Mouse (Mus musculus) myocyte (in vitro differentiated cells): ENCODE measurements around the gene Iqgap2.

Experiments used
- CEBPB ChIP-seq: IDR thresholded peaks from 2 replicates; pipeline ENCODE4 v1.6.1; 2011; ENCODE audit warnings: mild to moderate bottlenecking, moderate library complexity; ENCODE audit not compliant: poor library complexity, insufficient read depth, severe bottlenecking
- E2F4 ChIP-seq: IDR thresholded peaks from one replicate; pipeline ENCODE4 v1.6.1; 2011; ENCODE audit warnings: mild to moderate bottlenecking, control low read depth, moderate library complexity; ENCODE audit not compliant: insufficient read depth
- MAX ChIP-seq: IDR thresholded peaks from one replicate; pipeline ENCODE4 v1.6.1; 2011; ENCODE audit warnings: low read depth, mild to moderate bottlenecking, control low read depth
- MYOD1 ChIP-seq, 3 experiments: IDR thresholded peaks; one replicate each; pipeline ENCODE4 v1.6.1; 2011; ENCODE audit warnings: control low read depth in 2 of 3, low read depth in 2 of 3, mild to moderate bottlenecking in 2 of 3, moderate library complexity in 1 of 3; ENCODE audit not compliant: insufficient read length in 2 of 3, control insufficient read depth in 1 of 3
- MYOG ChIP-seq, 3 experiments: IDR thresholded peaks; one replicate each; pipeline ENCODE4 v1.6.1; 2011; ENCODE audit warnings: control low read depth in 2 of 3, low read depth in 2 of 3, mild to moderate bottlenecking in 2 of 3; ENCODE audit not compliant: insufficient read length in 2 of 3, control insufficient read depth in 1 of 3, insufficient read depth in 1 of 3
- POLR2A ChIP-seq: IDR thresholded peaks from one replicate; pipeline ENCODE4 v1.6.1; 2011; ENCODE audit warnings: low read depth, mild to moderate bottlenecking, control low read depth, moderate library complexity; ENCODE audit not compliant: insufficient read length
- POLR2AphosphoS2 ChIP-seq: IDR thresholded peaks from one replicate; pipeline ENCODE4 v1.6.1; 2011; ENCODE audit warnings: low read depth, control low read depth; ENCODE audit not compliant: insufficient read length
- SRF ChIP-seq: IDR thresholded peaks from one replicate; pipeline ENCODE4 v1.6.1; 2011; ENCODE audit warnings: low read depth; ENCODE audit not compliant: control insufficient read depth, insufficient read length
- TCF12 ChIP-seq: IDR thresholded peaks from one replicate; pipeline ENCODE4 v1.6.1; 2011; ENCODE audit warnings: mild to moderate bottlenecking, control low read depth; ENCODE audit not compliant: poor library complexity, insufficient read depth, severe bottlenecking
- USF1 ChIP-seq: IDR thresholded peaks from one replicate; pipeline ENCODE4 v1.6.1; 2011; ENCODE audit warnings: low read depth, mild to moderate bottlenecking, control low read depth, moderate library complexity

DNA sequence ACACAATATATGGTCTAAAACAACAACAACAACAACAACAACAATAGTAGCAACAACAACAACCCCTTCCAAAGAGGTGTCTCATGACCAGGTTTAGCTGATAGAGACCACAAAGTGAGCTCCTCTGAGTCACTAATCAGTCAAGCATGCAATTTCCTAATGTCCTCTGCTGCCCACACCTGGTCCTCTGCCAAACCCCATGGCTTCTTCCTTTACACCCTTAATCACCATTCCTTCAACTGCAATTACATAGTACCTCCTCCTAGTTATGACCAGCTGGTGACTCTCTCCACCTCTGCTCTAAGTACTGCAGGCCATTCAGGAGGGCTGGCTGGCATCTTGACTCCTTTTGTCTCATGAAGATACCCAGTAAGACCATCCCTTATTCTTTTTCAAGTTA, 60.0 kb downstream of the Iqgap2 start:
- TF ChIP-seq POLR2A (no peak), E2F4 (no peak), MAX (no peak), POLR2AphosphoS2 (no peak), MYOD1 (IDR thresholded peaks at IDR 0.05; ENCODE audit: control insufficient read depth in 1 of 3, insufficient read length in 2 of 3, low read depth in 2 of 3) (no peak), TCF12 (no peak), MYOG (IDR thresholded peaks at IDR 0.05; ENCODE audit: control insufficient read depth in 1 of 3, insufficient read depth in 1 of 3, insufficient read length in 2 of 3, low read depth in 2 of 3) (no peak), USF1 (no peak), SRF (no peak), CEBPB (no peak)
